Mouse (Mus musculus) cerebellum, adult (tissue): ENCODE data around the gene Med7.
A peak's percentile ranks its signal among the peaks of the same experiment; 100 is the strongest.
"Not testable (repeated sequence)": the region's sequence is repeated elsewhere in the genome, so short reads cannot be mapped to it uniquely, and the experiment has no call there.

Experiments used
- ATAC-seq: cut with Nextera tagmentation; 2 replicates; pipeline ENCODE4 v1.9.2; 2017; ENCODE audit warnings: mild to moderate bottlenecking, moderate library complexity, mixed read lengths; ENCODE audit not compliant: insufficient number of reproducible peaks, low FRiP score, low TSS enrichment

Med7 gene

DNA sequence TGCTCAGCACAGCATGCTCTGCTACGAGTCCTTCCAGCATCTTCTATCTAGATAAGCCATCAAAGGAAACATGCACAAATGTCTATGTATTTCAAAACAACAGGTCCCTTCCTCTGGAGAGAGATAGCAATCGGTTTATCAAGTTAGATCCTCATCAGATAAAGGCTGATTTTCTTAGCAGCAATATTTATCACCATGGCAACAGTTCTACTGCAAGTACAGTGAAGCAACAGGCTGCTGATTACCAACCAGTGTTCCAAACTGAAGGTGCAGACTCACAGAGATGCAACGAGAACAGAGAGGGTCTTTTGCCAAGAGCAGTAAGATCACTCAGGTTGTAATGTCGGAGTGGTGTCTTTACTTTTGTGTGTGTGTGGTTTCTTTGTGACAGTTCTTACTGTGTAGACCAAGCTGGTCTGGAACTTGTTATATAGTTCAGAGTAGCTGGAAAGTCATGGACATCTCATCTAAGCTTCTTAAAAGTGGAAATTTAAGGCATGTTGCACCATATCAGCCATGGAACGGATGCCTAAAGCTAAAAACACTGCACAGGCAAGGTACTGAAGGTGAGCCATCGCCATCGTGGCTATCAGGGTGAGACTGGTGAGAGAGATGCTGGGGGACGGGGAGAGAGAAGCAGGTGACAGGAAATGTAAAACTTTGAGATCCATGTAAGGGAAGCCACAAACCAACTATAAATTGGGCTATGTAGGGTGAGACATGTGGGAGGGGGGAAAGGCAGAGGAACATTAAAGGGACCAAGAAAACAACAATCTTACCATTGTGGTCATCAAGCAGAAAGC is 15.4 kb upstream of the Med7 start:
- no peak for ATAC-seq

DNA sequence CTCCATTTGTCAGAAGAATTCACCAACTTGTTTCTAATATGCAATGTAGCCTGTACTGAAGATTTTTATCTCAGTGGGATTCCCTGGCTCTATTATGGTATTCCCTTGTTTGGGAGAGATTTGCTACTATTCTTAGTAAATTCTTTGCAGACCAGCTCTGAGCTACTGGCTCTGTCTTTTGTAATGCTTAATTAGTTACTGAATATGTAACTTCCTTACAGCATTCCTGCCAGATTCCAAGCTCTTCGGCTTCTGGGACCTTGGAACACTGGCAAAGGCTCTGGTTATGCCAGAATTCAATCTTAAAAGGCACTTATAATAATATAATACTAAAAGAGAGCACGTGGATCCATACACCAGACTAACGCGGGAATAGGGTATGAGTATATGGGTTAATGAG is 8.6 kb upstream of the Med7 start:
- ATAC-seq, result not testable (repeated sequence)

DNA sequence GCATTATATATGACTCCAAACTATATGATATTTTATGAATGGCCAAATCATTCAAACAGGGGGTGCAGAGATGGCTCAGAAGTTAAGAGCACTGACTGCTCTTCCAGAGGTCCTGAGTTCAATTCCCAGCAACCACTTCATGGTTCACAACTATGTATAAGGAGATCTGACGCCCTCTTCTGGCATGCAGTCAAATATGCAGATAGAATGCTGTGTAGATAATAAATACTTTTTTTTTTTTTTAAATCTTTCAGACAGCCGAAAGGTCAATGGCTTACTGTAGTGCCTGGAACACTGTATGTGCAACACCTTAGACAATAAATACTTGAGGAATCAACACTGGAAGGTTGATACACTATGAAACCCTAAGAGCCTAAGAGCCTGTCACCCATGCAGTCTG is 6.6 kb upstream of the Med7 start:
- ATAC-seq, result no peak

DNA sequence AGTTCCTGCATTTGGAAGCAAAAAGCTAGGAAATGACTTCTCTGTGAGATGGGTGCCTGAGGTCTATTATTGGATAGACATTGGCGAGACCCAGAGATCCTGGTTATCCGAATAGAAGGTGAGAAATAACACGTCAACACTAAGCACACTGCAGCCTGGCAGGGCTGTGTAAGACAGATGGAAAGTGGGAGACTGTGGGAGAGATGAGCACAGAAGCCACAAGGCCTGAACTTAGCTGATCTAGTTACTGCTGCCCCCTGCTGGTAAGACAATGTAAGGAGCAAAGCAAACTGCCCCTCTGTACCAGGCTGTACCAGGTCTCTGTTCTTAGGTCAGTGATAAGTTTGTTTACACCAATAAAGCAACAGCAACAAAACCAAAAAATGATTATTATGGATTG is 5.6 kb upstream of the Med7 start:
- peak; percentile 90 for ATAC-seq

DNA sequence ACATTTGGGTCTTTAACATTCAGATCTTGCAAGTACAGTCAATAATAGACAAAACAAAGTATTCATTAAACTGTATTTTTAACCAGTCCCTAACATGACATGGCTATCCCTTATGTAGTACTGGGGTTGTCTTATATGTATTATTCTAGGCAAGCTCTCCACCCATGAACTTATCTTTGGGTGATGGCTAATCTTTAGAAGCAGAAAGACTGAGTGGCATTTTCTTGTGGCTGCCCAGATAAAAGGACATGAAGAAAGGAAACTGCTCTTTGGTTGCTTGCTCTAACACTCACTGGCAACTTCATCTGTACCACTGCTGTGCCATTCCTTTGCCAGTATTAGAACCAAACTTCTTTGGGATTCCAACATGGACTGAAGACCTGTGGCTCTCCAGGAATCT is 1.4 kb upstream of the Med7 start:
- no peak for ATAC-seq

DNA sequence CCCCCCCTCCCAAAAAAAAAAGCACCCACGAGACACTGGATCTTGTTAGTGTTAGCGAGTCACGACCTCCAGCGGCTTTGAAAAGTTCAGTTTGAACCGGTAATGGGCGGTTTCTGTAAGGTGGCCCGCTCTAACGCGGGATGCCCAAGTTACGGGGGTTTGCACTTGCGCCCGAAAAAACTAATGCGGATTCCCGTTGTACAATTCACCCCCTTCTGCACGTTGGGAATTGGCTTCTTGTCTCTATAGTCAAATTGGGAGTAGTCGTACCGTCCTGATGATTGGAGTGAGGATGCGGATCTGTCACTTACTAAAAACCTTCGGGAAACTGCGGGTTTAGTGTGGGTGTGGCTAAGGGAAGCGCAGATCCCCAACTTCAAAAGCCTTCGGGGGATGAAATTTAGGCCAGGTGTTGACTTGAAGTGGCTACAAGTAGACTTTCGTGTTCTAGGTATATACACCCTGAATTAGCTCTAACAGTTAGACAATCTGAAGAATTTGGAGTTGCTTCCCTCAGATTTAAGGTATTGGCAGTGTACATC is 805 bp downstream of the Med7 start:
- ATAC-seq, result 0 out of 2 replicates have a peak, but pooled peaks have one; percentile 16

DNA sequence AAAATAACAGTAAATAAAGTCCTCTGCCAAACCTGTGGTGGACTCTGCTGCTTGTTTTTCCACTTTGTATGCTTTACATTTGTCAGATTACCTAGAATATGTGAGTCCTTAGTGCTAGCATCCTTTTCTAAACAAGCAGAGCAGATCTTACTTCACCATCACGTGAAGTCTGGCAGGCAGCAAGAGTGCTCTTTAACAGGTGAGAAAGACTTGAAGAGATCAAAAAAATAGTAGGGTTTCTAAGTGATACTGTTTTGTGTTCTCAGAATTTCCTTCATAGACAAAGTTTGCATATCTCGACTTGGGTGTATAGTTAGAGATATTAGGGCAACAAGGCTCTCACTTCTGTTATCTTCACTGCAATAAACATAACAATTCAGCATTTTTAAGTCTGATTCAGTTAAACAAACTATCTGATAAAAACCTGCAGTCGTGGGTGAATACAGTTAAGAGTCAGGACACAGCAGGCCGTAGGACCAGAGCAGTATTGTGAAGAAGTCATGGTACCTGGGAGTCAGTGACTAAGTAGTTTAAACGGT is 2.3 kb downstream of the Med7 start:
- no peak for ATAC-seq

DNA sequence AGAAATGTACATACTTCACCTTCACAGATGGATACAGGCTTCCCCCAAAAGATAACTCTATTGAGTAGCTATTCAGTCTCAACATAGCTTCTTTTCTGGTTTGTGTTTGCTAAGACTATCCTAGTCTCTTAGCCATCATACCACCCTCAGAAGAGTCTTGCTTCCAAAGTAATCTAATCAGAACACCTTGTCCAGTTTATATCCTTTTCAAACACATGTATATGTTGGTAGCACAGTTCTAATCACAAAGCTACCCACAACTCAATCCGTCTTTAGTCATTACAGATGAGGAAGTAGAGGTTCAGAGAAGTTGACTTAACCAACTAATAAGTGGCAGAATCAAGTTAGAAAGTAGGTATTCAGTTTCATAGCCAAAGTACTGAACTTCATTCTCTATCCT is 5.0 kb downstream of the Med7 start:
- ATAC-seq, result no peak

DNA sequence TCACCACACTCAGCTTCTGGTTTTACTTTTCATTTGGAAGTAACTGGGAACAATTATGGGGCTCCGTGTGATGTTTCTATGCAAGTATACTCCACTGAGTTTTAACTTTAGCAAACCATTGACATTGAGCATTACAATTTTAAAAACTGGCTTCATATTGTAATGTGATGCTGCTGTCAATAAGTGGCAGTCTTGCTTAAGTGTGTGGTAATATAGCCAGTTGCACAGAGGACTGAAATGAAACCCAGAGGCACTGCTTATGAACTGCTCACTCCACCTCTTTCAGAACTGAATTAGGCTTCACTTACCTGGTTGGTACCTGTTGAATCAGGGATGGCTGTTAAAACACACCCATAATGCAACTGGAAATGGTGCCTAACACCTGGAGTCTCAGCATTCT is 6.4 kb downstream of the Med7 start:
- no peak for ATAC-seq

DNA sequence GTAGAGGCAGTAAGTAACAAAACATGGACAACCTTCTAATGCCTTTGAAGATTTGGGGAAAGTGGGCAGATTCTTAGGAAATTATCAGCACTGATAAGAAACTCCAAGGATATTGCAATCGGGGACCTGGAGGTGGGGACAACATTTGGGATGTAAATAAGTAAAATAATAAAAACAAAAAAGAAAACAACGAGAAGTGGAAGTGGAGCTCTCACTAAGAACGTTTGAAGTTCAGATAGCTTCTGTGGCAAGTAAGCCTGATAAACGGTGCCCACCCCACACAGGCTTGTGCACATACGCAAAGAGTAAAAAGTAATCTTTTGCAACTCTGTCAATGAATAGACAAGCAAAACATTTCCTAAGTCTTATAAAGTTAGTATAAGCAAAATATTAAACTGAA is 7.3 kb downstream of the Med7 start:
- no peak for ATAC-seq

DNA sequence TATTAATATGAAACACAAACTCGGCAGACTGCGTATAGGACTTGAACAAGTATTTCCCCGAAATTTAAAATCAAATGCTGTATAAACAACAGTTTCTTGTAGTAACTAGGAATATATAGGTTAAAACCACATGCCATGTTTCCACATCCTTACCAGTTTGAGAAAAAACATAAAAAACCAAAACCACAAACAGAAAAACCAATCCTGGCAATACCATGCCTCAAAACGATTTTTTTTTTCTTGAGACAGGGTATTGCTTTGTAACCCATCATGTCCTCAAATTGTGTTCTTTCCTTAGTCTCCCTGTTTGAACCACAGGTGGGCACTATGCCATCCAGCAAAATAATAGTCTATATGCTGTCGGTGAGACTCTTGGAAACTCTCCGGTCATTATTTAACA is 9.4 kb downstream of the Med7 start:
- ATAC-seq, result no peak

DNA sequence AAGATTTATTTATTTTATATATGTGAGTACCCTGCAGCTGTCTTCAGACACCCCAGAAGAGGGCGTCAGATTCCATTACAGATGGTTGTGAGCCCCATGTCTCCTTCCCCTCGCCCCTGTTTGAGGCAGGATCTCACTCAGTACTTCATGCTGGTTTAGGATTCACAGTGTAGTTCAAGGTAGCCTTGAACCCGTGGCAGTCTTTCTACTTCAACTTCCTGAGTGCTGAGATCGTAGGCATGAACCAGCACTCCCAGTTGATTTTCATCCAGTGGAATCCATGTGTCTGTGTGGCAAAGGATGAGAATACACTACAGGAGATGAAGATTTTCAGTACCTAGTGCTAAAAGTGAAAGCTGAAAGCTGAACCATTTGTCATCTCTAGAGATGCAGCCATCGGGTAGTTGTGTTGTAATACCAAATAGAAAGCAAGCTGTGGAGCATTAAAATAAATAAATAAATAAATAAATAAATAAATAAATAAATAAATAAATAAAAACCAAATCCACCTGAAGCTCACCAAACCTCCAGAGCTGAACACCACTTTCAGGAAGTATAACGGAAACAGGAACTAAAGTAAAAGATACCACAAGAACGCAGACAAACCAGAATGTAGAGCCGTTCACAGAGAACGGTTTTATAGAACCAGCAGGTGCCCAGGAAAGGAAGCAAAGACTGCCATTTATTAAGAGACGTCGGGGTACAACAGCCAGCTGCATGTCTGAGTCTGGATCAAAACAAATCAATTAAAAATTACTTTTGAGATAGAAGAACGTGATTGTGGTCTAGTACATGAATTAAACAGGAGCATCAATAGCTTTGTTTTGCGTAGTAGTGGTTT is 11.1 kb downstream of the Med7 start:
- ATAC-seq, result no peak

DNA sequence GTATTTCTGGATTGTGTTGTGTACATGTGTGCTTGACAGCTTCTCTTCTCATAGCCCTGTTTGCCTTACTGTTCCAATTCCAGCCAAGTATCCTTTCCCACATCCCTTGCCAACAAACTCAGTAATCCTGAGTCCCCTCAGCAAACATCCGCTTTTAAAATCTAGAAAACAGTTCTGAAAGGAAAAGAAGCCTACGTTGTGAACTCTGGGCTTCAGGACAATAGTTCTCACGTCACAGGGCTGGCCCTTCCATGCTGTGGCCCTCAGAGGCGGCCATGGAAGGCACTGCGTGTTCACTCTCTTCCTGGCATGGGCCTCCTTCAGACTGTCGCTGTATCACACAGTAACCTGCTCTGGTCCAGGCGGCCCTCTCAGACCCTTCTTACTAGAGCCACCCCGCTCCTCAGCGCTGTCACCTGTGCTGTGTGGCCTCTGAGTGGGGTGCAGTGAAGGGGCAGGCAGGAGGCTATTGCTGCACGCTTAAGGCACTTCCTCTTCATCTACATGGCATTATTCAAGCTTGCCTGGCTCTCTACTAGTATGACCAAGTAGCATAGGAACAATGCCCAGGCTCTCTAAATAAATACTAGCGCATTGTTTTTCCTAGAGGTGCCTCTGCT is 12.8 kb downstream of the Med7 start:
- 0 out of 2 replicates have a peak, but pooled peaks have one; percentile 15 for ATAC-seq

DNA sequence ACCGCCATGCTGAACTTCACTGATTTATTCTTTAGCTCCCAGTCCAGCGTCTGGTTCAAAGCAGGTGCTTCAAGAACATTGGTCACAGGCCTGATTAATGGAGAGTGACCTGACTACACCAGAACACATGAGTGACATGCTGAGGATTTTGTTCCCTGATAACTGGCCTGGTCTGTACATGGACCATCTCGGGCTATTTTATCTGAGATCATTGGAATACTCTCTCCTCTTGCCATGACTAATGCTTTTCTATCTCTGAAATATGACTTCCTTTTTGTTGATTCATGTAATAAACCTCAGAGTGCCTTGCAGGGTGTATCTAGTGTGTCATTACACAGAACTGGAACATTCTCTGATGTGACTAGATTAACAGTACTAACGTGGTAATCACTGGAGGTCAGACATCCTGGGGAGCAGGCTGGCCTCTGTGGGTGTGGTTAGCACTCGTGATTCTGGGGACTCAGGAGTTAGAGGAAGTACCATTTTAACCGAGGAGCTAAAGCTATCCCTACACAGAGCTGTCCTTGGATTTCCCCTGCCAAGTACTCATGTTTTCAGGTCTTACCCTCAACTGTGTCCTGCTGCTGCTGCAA is 17.8 kb downstream of the Med7 start, which contains the start of gene Havcr2:
Gene Havcr2, plus strand, starts transcription at position 483 of the 593 bp plus-strand sequence.
- ATAC-seq, result no peak

DNA sequence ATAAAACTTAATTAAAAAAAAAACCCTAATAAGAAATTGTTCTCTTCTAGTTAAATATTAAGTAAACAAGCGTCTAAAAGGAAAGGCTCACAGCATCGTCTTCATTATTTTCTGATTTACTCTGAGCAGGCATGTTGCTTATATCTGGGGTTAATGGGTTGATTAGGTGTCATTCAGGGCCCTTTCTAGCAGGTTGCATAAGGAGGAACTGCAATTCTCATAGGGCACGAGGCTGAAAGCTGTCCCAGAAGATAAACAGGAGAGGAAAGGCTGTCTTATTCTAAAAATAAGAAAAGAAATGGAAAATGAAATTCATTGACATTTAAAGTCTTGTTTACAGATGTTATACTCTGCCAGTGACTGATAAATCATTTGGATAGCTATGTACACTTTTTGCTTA is 23.2 kb downstream of the Med7 start:
- no peak for ATAC-seq

DNA sequence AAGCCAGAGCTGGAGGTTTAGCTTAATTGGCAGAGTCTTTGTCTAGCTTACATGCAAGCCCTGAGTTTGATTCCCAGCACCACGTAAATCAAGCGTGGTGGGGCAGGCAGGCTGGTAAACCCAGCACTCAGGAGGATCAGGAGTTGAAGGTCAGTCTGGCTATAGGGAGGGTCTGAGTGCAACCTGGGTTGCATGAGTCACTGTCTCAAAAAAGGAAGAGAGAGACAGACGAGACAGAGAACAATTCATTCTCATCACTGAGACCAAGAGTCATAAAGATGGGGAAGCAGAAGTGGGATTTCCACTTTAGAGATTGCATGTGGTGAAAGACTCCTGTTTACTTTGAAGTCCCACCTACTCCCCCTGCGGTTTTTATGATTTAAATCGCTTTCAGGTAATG is 24.6 kb downstream of the Med7 start:
- no peak for ATAC-seq

DNA sequence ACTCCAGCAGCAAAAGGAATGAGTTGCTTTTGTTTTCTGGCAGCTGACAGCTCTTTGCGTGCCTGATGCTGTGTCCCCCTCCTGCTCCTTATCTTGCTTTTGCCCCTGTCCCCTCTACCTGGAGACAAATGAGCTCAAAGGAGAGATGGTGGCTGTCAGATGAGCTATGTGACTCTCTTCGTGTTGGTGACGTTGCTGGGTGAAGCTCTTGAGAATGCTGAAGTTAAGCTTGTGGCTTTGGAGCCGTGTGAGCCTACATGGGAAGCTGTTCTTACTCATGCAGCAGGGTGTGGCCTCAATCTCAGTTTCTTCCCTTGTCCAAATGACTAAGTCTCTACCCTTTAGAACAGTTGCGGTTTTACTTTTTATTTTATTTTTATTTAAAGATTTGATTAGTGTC is 25.2 kb downstream of the Med7 start:
- ATAC-seq, result no peak

DNA sequence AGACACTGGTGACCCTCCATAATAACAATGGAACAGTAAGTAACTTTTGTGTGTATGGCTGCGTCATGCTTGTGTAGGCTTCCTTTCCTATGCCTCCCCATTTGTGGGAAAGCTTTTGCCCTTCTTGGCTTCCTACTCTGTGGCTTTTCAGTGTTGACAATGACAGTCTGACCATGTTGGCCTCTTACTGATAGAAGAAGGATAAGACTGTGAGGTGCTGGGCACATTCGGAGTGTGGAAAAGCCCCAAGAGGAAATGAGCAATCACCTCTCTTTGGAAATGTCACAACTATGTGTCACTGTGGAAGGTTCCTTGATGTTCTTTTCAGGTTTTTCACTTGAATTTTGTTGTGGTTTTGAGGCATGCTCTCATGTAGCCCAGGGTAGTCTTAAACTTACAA is 30.2 kb downstream of the Med7 start:
- no peak for ATAC-seq

DNA sequence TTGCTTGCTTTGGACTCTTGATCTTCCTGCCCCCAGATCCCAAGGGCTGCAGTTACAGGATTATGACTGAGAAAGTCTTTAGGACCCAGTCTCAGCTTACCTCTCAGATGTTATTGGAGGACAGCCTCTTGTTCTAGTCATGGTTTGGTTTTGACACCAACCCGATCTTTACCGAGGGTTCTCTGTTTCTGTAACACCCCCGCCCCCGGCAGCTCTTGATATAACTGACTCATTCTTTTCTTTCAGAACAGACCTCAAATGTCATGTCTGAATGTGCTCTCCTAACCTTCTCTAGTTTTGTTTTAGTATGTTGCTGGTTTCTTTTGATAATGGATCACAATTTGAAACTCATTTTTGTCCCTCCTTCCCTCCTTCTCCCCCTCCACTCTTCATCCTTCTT is 37.5 kb downstream of the Med7 start:
- no peak for ATAC-seq

DNA sequence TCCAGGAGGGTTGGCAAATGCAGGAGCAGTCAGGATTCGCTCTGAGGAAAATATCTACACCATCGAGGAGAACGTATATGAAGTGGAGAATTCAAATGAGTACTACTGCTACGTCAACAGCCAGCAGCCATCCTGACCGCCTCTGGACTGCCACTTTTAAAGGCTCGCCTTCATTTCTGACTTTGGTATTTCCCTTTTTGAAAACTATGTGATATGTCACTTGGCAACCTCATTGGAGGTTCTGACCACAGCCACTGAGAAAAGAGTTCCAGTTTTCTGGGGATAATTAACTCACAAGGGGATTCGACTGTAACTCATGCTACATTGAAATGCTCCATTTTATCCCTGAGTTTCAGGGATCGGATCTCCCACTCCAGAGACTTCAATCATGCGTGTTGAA is 42.6 kb downstream of the Med7 start:
- no peak for ATAC-seq
